Mouse (Mus musculus): ENCODE measurements around the gene Jph4. TPM values are rescaled to one million over a fixed set of nuclear protein-coding genes. Genes with fewer than 3 reads are reported as not detected.

Gene Jph4
- polyA plus RNA-seq (2012; rRNA removed), result 1.7 TPM in 2 replicates

DNA sequence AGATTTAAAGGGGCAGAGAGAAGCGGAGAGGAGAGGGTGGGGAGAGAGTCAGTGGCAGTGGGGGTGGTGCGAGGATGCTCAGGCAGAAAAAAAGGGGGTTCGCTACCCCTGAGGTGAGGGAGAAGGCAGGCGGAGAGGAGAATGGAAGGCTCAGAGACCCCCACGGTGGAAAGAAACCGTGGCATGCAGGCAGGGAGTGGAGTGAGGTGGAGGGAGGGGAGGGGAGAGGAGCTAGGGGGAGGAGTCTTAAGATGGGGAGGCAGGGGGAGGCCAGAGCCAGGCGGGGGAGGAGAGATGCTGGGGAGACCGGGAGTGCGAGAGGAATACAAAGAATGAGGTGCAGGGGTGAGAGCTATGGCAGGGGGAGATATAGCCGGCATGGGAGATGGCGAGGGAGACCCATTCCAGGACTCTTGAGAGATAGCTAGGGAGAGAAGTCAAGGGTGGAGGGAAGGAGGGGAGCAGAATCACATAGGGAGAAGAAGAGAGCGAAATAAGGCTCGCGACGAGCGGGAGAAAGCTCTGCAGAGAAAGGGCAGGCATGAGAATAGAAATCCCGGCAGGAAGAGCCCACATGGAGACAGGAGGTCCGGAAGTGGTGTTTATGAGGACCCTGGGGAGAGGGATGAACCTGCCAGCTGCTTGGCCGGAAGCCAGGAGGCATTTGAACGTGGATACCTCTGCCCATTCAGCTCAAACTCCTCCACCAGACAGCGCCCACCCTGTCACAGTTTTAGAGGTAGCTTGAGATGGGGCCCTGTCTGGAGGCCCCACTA lies at the start of gene Jph4:
Gene Jph4 (minus strand): TSS at position 511 of the 776 bp plus-strand sequence.

DNA sequence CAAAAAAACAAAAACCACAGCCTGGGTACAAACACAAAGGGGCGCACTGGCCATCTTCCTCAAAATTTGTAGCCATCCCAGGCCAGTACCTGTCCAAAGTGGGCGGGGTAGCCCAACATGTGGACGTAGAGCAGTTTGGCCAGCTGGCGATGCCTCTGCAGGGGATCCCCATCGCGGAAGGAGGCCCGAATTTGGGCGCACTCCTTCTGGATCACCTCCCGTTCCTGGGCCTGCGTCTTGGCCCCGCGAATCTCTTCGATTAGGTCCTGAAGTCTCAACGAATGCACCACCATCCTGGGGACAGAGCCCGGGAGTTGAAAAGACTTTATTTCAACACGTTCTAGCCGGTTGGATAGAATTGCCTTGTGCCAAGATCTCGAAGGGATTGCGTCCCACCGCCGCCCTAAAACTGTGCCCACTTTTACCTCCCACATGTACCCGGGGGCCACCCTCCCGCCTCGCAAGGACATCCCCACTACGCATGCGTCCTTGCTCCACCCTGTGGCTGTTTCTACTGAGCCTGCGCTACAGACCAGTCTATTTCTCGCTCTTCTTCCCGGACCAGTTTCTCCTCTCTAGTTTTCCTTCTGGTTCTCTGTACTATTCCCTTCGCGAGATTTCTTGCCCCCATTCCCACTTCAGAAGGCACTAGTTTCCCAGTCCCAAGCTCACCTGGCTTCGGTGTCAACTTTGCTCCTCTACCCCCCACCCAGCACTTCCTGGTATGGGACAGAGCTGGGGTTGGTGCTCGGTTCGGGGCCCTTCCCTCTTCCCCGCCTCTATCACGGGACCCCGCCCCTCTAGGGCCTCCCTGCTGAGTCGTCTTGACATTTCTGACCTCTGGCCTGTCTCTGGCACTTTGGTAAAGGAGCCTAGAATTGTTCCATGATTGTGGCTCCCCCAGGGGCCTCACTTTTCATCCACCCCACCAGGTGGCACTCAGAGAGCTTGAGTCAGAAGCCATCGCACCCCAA lies 10.6 kb downstream of the Jph4 start, which contains the start of gene Ap1g2:
Gene Ap1g2 (minus strand): TSS at position 758 of the 974 bp plus-strand sequence.

DNA sequence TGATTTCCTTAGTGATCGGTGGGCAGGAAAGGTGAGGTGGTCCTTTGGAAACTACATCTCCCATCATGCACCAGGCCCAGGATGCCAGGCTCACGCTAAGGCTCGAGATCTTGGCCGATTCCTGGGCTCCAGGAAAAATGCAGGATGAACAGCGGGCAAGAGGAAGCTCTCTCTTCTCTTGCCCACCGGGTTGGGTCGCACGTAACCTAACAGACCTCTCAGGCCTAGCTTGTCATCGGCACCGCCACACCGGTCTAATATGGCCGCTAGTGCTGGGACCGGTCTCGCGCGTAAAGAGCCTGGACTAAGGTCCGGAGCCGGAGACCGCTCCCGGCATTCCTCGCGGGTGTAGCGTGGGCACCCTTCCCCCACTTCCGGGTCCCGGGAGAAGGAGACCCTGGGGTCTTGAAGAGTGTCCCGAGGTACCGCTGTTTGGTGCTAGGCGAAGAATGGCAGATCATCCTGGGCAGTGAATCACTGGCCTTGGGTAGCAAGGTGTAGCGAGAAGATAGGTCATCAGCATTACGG lies 22.0 kb downstream of the Jph4 start, which contains the start of gene Thtpa:
Gene Thtpa (plus strand): TSS at position 81 of the 528 bp plus-strand sequence.

DNA sequence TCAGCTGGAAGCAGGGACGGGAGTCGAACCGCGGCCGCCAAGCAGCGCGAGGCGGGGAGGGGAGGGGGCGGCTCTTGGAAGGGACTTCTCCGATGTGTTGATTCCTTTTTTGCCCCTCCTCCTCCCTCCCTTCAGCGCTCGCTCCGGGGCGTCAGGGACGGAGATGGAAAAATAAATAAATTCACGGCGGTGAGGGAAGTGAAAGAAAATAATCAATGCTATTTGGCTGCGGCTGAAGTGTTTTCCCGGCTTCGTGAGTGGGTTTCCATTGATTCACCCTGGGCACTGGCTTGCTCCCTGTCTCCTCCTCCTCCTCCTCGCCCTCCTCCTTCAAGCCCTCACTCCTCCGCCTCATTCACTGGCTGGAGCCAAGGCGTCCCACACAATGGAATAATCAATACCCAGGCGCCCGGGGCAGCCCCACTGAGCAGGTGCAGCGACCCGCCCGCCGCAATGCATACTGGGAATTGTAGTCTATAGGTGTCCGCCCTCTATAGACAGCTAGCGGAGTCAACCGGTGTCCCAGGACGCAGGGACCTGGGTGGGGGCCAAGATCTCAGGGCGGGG lies 24.6 kb downstream of the Jph4 start, which contains the start of gene Zfhx2:
Gene Zfhx2 (minus strand): TSS at position 314 of the 567 bp plus-strand sequence.

Other genes with a start within 250 kb of the Jph4 start
- 1.6 and 1.7 TPM in 2 replicates for gene Homez, start 246.0 kb downstream of the Jph4 start, polyA plus RNA-seq (2012; rRNA removed)
- 7.0 and 8.5 TPM in 2 replicates for gene Ppp1r3e, start 239.4 kb downstream of the Jph4 start, polyA plus RNA-seq (2012; rRNA removed)
- gene Bcl2l2, start 233.6 kb downstream of the Jph4 start, polyA plus RNA-seq (2012; rRNA removed), result 21.4 and 24.2 TPM in 2 replicates
- 11.1 and 13.1 TPM in 2 replicates for gene Gm20521, start 233.5 kb downstream of the Jph4 start, polyA plus RNA-seq (2012; rRNA removed)
- gene Pabpn1, start 224.4 kb downstream of the Jph4 start, polyA plus RNA-seq (2012; rRNA removed), result 19.9 and 24.8 TPM in 2 replicates
- 30.5 and 37.7 TPM in 2 replicates for gene Slc22a17, start 203.8 kb downstream of the Jph4 start, polyA plus RNA-seq (2012; rRNA removed)
- gene Efs, start 190.8 kb downstream of the Jph4 start, polyA plus RNA-seq (2012; rRNA removed), result 13.5 and 18.0 TPM in 2 replicates
- 0.16 and 0.51 TPM in 2 replicates for gene Il25, start 184.2 kb downstream of the Jph4 start, polyA plus RNA-seq (2012; rRNA removed)
- 1.7 and 3.0 TPM in 2 replicates for gene Cmtm5, start 180.7 kb downstream of the Jph4 start, polyA plus RNA-seq (2012; rRNA removed)
- gene Myh6, start 150.0 kb downstream of the Jph4 start, polyA plus RNA-seq (2012; rRNA removed), result 0.01 and 0.04 TPM in 2 replicates
- gene Gm17428, start 140.0 kb downstream of the Jph4 start, polyA plus RNA-seq (2012; rRNA removed), result not detected in 2 replicates
- gene Myh7, start 122.3 kb downstream of the Jph4 start, polyA plus RNA-seq (2012; rRNA removed), result 0.06 and 0.08 TPM in 2 replicates
- 2.0 TPM in 2 replicates for gene Ngdn, start 101.5 kb downstream of the Jph4 start, polyA plus RNA-seq (2012; rRNA removed)
- 1.5 and 1.9 TPM in 2 replicates for gene Zfhx2, start 24.6 kb downstream of the Jph4 start, polyA plus RNA-seq (2012; rRNA removed)
- gene Thtpa, start 22.2 kb downstream of the Jph4 start, polyA plus RNA-seq (2012; rRNA removed), result 2.6 and 2.8 TPM in 2 replicates
- 19.1 and 23.4 TPM in 2 replicates for gene Ap1g2, start 10.3 kb downstream of the Jph4 start, polyA plus RNA-seq (2012; rRNA removed)
- gene Dhrs2, start 105.1 kb upstream of the Jph4 start, polyA plus RNA-seq (2012; rRNA removed), result 0.10 TPM in 1 of 2 replicates, not detected in the other

Data from stomach, adult 2 months (tissue).